Mouse (Mus musculus): ENCODE measurements at regions not wholly inside any gene's neighbourhood (a gene's known extent, or its start where the extent isn't known, plus 50 kb on each side); places are given as distances from the start of the nearest gene placed in this dataset.
A peak's percentile ranks its signal among the peaks of the same experiment; 100 is the strongest.

DNA sequence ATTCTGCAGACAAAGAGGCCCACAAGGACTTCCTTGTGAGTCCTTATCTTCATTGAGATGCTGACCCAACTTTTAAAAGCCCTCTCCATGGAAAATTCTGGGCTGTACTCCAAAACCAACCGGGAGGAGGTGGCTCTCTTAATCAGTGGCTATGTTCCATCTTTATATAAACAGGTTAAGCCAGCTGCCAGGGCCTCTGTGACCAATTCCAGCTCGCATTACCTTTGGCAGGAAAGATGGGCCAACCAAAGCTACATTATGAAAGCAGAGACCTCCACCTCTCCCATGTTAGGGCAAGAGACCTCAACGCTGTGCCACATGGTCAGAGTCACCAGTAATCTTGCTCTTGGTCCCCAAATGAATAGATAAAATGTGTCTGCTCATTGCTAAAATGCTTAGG is 192.0 kb upstream of the Cited2 start:
- DNase-seq = no peak

DNA sequence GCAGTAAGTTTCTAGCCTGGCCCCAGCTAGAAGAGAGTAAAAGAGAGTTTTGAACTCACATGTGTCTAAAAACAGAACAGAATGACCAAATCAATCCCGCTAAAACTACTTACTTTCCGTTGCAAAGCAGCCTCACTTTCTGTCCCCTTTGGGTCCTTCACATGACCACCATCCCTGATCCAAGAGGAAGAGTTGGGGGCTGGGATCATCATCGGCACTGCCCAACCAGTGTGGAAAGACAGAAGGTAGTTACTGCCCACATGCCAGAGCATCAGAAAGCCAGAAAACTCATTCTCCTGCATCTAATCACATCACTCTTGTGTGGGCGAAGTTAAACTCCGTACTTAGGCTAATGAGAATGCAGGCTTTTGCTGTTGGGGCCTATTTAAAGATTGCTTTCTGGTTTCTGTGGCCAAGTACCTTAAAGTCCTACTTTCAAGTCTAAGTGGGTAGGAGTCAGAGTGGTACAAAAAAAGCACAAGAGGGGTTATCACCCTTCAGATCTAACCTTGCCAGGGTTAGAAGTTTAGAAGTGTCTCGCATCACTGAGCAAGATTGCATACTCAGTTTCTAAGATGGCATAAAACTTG is 184.0 kb upstream of the Cited2 start:
- DNase-seq = no peak

DNA sequence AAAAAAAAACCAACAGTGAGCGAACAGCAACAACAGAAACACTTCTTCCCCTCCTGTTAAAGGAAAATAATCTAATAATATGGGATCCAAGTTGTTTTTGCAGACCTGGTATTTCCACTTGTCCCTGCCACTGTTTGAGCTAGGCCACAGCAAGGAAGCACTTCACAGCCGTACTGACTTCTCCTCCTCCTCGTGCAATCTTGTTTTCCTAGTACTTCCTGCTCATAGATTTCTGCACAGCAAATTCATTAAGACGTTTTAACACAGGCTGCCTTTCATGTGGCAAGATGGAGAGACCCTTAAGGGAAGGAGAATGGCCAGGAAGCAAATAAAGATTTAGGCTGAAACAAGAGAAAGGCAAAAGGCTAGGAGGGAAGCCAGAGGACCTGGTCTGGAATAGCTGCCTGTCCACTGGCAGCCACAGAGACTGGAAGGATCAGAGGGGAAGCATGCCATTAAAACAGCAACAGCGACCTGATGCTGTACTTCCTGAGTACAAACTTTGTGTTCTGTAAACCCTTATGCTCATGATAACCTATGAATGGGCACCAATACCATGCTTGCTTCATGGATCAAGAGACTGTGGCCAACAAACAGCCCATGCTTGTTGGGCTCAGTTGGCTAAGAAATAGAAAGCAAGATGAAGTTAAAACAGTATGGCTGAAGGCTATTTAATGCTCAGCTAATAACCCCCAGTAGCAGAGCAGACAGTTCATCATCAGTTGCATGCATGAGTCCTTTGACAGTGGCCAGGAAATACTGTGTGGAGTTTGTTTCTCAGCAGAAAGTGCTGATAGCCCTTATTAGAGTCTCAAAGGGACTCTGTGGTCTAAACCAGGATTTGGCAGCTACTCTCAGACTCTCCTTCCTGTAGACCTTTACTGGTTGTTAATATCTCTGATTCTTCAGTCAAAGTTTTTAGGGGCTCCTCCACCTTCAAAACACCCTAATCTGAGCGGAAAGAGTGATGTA is 182.3 kb upstream of the Cited2 start:
- no peak for DNase-seq

DNA sequence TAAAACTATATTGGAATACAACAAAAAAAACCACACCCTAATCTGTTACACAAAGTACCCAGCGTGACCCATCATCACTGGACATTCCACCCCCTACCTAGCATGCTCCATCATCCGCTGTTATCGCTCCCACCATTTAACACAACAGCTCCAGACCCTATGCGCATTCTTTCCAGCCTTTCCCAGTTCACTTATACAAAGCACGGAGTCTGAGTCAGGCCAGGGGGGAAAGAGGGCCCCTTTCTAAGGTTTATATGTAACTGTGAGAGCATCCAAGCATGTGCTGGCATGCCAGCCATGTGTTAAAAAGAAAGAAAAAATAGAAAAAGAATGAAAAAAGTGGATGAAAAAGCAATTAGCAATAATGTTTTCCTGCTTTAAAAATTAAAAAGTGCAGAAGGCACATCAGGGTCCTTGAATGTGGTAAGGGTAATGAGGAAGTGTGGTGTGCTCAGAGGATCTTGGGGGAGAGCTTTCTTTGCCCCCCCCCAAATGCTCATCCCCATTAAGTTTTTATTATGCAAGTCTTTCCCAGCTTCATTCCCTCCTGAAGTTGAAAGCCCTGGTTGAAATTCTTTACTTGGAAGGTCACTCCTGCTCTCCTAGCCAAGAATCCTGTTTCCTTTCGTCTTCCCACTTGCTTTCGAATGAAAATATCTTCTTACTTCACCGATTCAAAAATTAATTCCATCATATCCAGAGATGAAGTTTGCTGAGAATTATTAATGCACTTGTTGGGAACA is 180.7 kb upstream of the Cited2 start:
- DNase-seq = no peak

DNA sequence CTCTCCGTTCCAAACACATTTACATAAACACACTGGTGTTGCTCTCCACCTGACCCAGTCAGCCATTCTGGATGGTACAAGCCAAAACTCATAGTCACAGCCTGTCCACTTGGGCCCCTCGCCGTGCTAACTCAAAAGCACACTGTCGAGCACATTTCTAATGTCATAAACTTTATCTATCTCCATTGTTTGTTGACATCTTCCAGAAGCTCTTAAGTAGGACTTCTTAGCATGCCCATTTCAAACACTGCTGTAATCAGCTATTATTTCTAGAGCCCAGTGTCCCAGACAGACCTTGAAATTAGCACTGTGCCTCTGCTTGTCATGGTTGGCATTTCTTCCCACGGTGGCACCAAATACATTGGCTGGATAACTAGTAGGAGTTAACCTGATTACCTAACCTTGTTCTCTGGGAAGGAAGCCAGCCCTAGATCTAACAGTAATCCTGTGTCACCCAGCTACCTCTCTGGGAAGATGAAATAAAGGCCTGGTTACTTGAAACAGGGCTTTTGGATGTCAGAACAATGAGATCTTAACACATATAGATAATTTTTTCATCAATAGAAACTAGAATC is 180.1 kb upstream of the Cited2 start:
- no peak for DNase-seq

DNA sequence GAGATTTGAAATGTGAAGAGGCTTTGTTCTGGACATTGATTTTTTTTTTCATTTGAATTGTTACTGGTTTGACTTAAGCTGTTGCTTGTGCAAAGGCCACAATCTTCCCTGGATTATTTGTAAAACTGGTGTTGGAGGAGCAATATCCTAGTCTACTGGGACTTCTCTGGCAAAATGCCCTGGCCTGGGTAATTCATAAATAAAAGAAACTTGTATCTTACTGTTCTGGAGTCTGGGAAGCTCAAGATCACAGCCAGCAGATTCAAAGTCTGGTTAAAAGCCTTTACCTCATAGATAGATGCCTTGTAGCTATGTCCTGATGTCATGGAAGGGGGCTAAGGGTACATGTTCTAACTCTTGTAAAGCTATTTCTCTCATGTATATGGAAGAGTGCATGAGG is 177.7 kb upstream of the Cited2 start:
- DNase-seq = no peak

DNA sequence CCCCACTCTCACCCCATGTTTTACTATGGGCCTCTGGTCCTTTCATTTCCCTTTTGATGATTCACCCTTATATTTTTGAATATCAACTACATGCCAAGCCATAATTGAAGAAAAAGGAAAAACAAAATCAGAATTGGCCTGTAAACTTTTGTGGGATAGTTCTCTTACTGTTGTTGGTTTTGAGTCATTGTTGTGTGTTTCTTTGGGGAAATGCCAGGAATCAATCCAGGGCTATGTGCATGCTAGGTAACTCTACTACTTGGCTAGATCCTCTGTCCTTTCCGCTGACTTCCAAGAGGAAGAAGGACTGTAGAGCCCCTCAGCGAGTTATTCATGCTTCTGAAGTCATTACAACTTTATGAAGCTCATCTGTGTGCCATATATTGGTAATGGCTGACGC is 175.0 kb upstream of the Cited2 start:
- no peak for DNase-seq

DNA sequence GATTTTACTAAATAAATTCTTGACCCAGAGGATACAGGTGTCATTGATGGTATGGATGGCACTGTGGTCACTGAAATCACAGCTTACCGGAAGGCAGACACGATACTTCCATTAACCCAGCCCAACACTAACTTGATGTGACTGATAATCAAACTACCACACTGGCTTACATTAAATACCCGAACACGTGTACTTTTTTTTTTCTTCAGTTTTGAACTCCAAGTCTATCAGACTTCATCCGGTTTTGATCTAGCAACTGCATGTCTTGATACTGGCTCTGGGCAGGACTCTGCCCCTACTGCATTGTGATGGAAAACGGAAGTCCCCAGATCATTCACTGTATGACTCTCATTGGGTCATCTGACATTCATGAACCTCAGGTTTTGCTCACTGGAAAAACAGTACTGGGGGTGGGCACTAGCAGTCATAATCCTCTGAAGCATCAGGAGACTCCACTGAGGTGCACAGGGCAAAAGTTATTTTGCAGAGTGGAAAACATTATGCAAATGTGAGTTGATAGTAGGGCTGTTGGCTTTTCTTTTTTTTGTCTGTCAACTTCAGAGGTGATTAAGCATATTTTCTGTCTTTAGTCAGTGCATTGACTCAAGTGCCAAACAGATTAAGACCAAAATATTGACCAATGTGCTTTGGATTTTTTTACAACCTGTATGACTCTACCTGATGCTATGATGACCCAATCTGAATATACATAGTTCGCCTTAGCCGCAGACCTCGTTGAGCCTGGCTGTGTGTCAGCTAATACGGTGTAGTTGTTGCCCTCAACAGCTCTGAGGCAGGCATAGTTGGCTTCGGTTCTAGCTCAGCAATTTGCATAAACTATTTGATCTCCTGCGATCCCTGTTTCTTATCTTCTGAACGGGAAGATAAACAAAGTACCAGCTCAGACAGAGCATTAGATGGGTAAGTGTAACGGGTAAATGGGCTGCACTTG is 174.1 kb upstream of the Cited2 start:
- DNase-seq = no peak

DNA sequence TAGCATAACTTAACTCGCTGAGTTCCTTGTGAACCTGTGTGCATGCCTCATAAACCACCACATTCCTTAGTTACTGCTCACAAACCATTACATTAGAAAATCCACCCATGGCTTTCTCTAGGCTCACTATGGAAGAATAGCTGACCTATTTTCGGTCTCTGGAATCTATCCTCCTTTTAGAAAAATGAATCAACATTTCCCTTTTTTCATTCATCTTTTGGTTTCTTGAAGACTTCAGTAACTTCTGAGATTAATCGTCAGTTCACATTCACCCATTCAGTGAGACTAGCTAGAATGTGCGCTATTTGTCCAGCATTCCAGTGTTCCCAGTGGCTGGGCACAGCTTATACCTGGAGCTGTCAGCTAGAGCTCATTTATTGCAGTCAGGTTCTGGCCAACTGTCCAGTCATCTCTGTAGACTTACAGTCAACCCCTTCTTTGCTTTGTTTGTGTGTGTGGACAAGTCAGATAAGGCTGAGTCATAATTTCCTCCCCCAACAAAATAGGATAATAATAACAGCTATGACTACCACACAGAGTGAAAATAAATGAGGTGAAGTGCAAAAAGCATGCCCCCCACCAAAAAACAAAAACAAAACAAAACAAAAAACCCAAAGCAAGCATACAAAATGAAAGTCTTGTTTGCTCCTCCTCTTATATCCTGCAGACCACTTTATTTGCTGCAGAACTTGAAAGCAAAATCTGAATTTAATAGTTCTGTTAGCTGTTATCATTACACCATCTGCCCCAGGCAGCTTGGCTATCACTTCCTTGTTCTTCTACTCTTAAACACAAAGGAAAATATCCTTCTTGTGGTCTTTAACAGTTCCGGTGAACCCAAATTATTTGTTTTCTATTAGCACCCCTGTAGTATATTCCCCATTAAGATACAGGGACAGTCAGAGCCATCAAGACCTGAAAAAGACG is 173.0 kb upstream of the Cited2 start:
- DNase-seq = no peak

DNA sequence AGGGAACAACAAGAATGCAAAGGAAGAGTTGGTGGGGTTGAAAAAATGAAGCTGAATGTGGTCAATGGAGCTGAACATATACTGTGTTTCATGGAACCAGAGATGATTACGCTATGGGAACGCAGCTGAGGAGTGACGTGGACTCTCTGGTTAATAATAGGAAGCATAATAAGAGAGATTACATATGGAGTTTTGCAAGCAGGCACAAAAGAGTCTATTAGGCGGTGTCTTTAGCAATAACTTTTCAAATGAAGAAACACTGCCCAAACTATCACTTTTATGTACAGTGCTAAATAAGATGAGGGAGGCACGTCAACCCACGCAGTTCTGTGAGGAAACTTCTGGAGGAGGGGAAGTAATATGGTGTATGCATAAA is 172.4 kb upstream of the Cited2 start:
- DNase-seq = no peak

DNA sequence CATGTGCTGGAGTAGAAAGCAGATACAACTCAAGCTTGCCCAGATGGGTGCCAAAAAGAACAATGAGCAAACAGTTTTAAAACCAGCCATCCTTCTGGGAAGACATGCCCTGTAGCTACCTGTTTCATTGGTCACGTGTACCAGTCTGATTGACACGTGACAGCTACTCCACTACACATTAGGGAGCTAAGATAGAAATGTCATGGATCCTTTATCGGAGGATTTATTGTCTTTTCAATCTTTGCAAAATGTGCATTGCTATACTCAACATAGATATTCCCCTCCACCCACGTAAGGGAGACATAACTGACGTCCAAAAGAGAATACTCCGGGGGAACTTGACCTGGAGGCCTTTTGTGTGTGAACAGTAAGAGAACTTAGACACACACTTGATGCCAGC is 171.1 kb upstream of the Cited2 start:
- no peak for DNase-seq

DNA sequence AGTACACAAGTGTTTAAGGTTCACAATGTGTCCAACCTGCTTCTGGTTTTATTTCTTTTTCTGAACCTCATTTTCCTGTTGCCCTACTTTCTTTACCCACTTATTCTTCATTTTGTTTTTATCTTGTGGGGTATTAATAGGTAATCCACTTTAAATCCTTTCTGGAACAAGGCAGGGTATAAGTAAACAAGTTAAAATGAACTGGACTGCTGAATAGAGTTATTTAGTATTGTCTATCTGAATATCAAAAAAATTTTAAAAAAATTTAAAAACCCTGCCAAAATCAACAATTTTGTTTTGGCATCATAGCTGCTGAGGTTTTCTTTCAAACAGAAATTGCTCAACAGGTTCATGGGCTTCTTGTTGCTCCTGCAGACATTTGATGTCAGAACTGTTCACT is 170.7 kb upstream of the Cited2 start:
- no peak for DNase-seq

DNA sequence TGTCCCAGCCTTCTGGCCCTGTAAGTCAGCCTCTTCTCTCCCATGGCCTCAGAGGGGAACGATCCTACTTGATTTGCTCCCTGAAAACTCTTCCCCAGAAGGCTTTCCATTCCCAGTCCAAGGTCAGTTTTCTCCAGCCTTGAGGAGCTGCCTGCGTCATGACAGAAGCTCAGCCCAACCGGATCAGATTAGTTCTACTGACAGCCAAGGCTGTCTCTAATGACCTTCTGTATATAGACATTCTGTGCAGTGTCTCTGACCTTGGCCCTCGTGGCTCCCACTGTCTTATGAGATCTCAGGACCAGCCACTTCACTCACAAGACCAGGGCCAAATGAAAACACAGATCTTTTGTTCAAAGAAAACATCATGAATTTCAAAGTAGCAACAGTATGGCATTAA is 166.6 kb upstream of the Cited2 start:
- no peak for DNase-seq

DNA sequence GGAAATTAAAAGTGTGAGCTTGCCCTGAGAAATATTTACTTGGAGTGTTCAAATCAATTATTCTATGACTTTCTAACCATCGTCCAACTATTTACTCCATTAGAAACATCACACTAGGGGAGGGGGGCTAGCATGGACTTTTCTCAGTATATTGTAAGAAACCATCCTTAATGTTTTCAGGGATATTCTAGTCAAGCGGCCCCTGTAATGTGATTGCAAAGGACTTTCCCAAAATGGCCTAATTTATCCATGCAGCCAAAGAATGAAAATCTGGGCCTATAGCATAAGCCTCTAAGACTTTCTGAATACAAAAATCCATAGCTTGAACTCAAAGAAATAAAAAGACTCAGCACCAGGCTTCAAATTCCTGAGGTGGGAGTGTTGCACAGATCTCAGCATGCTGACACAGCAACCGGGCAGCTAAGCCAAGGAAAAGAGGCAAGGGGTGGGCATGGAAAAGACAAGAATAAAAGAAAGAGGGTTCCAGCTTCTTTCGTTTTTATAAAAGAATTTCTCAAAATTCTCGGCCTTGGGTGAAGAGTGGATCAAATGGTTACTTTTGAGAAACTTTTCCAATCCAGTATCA is 163.6 kb upstream of the Cited2 start:
- DNase-seq = no peak

DNA sequence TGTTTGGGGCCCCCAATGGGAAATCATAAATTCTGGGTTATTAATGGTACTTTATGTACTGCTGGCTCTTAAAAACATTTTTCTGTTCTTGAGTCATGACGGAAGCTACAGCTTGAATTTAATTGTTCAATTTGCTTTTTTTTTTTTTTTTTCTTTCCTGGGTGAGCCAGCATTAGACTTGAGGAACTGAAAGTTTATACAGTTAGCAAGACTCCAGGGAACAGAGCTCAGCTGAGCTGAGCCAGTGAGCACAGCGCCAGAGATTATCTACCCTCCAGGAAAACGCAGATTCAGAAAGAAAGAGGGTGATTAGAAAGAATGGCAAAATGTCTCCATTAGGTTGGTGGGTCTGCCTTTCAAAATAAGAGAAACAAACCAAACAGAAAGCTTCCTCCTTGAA is 163.0 kb upstream of the Cited2 start:
- DNase-seq = no peak

DNA sequence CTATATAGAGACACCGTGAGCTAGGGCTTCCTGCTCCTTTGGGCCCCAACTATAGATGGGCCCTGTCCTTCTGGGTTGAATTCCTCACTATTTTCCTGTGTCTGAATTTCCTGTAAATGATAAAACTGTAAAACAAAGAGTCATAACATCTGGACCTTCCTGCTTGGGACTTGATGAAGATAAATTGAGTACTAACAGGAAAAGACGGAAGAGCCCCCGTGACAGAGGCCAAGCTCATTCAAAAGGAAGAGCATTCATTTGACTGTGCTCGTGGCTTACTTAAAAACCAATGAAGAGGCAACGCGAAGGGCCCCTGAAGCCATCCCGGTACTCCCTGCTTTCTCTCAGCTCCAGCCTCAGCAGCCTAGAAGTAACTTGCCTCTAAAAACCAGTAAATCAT is 161.6 kb upstream of the Cited2 start:
- DNase-seq = no peak

DNA sequence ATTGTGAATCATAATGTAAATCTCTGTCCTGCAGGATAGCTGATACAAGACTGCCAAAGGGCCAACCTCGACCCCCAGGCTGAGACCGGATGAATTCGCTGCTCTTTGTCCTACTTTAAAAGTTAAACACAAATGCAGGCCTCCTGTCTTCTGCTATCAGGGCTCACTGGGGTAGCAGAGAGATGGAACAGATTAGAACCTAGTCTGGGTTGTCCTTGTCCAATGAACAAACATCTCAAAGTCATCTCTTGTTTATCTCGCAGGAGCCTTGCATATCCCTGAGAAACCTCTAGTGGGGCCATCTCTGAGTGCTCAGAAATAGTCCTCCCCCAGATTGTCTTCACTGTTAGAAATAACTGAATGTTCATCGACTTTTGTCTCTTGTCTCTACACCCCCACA is 161.0 kb upstream of the Cited2 start:
- no peak for DNase-seq

DNA sequence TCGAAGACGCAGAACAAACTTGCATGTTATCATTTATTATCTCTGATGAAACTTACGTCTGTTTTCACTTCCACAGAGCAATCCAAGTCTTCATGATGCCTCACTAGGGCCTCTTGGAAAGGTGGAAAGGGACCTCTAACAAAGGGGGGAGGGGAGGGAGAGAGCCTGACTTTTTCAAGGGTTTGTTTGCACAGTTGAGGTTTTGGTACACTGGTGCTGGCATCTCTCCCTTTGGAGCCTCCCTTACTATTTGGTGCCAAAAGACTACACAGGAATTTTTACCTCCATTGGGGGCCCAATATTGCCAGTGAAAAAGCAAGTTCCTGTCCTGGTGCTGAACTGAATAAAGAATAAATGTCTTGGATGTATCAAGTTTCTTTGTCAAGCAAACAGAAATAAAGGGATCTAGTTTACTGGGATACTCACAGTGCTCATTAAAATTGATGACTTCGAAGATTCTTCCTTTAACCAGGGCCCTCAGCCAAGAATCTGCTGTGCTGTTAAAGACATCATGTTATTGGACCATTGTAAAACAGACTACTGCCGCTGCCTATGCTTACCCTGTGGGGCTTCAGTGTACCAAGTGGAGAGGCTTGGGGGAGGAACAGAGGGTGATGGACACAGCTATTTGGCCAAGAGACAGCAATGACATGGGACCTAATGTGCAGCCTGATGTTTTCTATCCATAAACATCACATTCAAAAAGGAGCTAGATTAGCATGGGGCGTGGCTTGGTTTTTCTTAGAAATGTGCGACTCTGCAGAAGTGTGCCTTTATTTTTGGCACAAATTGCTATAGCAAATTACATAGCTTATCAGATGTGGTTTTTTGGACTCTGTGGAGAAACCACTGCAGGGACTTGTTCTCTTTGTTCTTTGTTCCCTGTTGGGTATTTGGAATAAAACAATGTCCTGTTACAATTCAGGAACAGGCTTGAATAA is 160.3 kb upstream of the Cited2 start:
- DNase-seq = peak; percentile 11

DNA sequence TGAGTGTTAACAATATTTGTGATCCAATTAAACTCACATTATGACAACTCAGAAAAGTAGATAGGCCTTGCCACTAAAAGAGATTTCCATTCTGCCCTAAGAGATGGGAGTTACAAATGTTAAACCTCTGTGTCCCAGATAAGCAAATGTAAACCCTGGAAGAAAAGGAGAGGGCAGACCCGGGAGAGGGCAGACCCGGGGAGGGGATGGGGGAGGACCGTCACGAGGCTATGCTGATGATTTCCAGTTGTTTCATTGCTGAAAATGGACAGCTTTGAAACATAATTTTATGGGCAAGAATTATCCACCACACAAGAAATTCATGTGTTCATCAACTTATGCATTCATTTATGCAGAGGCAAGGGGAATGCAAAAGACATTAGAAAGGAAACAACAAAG is 159.7 kb upstream of the Cited2 start:
- DNase-seq = no peak
